Mouse (Mus musculus): ENCODE data around the gene Rnf19b. TPM values are rescaled to one million over a fixed set of nuclear protein-coding genes. Genes with fewer than 3 reads are reported as not detected.

Gene Rnf19b
- total RNA-seq, 4 experiments from 2014 or later: 23.6 to 27.2 (median 25.0) TPM

Other genes with a start within 250 kb of the Rnf19b start
- gene Trim62, start 174.7 kb upstream of the Rnf19b start, total RNA-seq (2022): under 1 TPM; 0.36 to 0.67 (median 0.45) TPM
- gene Azin2, start 95.8 kb upstream of the Rnf19b start, total RNA-seq (2022): 1 to 10 TPM; 2.1 to 3.8 (median 2.7) TPM
- 10 to 100 TPM; 24.9 to 28.2 (median 26.3) TPM for gene Ak2, start 66.3 kb upstream of the Rnf19b start, total RNA-seq (2022)
- not detected for gene Tmem54, start 47.3 kb downstream of the Rnf19b start, total RNA-seq (2022)
- not detected for gene Hpca, start 63.8 kb downstream of the Rnf19b start, total RNA-seq (2022)
- 10 to 100 TPM; 48.3 to 65.7 (median 58.5) TPM for gene Fndc5, start 78.7 kb downstream of the Rnf19b start, total RNA-seq (2022)
- 1 to 10 TPM; 3.8 to 4.6 (median 4.4) TPM for gene S100pbp, start 131.5 kb downstream of the Rnf19b start, total RNA-seq (2022)
- 10 to 100 TPM; 31.2 to 44.4 (median 35.3) TPM for gene Yars, start 131.5 kb downstream of the Rnf19b start, total RNA-seq (2022)
- gene C77080, start 203.1 kb downstream of the Rnf19b start, total RNA-seq (2022): 1 to 10 TPM in 1 of 4 experiments, under 1 TPM in 3; 0.58 to 1.6 (median 0.75) TPM
- gene Sync, start 229.3 kb downstream of the Rnf19b start, total RNA-seq (2022): 10 to 100 TPM; 46.1 to 56.7 (median 48.1) TPM

Measured in gastrocnemius, adult 8-10 months (tissue).